Mouse (Mus musculus): ENCODE measurements around the gene Ephb2. TPM values are rescaled to one million over a fixed set of nuclear protein-coding genes. Genes with fewer than 3 reads are reported as not detected.
A peak's percentile ranks its signal among the peaks of the same experiment; 100 is the strongest.

Ephb2 gene
- polyA plus RNA-seq, 1 experiment from 2014 or later = 4.2 TPM

- DNase-seq (ENCODE audit: low spot score) = no peak
- Histone ChIP-seq H3K27ac (no peak overlapping the region), H3K9me3 (no peaks in the 10 kb centered on the region), H3K4me1 (peaks cover 68% of the 10 kb centered on the region), H3K36me3 (no peaks in the 10 kb centered on the region), H3K4me3 (peak overlapping the region; percentile 85), H3K27me3 (ENCODE audit: insufficient read depth, poor library complexity, severe bottlenecking) (peaks cover 93% of the 10 kb centered on the region)
- 77% methylated on average over 21 of the region's 21 CpGs for WGBS
Measured at GRCm38 (mm10) chr4:136833619-136834351, 2.0 kb downstream of the Ephb2 start.

- peaks cover 69% of the 10 kb centered on the region for H3K4me1 ChIP-seq
- WGBS = 72% methylated on average over 16 of the region's 16 CpGs
- H3K36me3 ChIP-seq = no peaks in the 10 kb centered on the region
- DNase-seq (ENCODE audit: low spot score) = no peak
- H3K4me3 ChIP-seq = no peak overlapping the region
- H3K27me3 ChIP-seq (ENCODE audit: insufficient read depth, poor library complexity, severe bottlenecking) = peaks cover 93% of the 10 kb centered on the region
- H3K9me3 ChIP-seq = no peaks in the 10 kb centered on the region
- no peak overlapping the region for H3K27ac ChIP-seq
Measured at GRCm38 (mm10) chr4:136832559-136833232, 3.1 kb downstream of the Ephb2 start.

GRCm38 (mm10) chr4:136830272-136830823, 5.4 kb downstream of the Ephb2 start:
- Histone ChIP-seq H3K27ac (no peak overlapping the region), H3K4me1 (peaks cover 59% of the 10 kb centered on the region)
- 31% methylated on average over 9 of the region's 9 CpGs for WGBS

GRCm38 (mm10) chr4:136829837-136830236, 6.0 kb downstream of the Ephb2 start:
- WGBS = 7% methylated on average over 9 of the region's 9 CpGs
- Histone ChIP-seq H3K9me3 (no peaks in the 10 kb centered on the region), H3K36me3 (no peaks in the 10 kb centered on the region), H3K27ac (no peak overlapping the region), H3K4me1 (peaks cover 59% of the 10 kb centered on the region), H3K27me3 (ENCODE audit: insufficient read depth, poor library complexity, severe bottlenecking) (peaks cover 73% of the 10 kb centered on the region), H3K4me3 (no peak overlapping the region)
- DNase-seq (ENCODE audit: low spot score) = no peak

More at GRCm38 (mm10) chr4:136830272-136830823, 5.4 kb downstream of the Ephb2 start:
- H3K36me3 ChIP-seq = no peaks in the 10 kb centered on the region
- H3K9me3 ChIP-seq = no peaks in the 10 kb centered on the region
- H3K27me3 ChIP-seq (ENCODE audit: insufficient read depth, poor library complexity, severe bottlenecking) = peaks cover 78% of the 10 kb centered on the region
- no peak for DNase-seq (ENCODE audit: low spot score)
- no peak overlapping the region for H3K4me3 ChIP-seq

GRCm38 (mm10) chr4:136828664-136829569, 6.9 kb downstream of the Ephb2 start:
- 37% methylated on average over 11 of the region's 11 CpGs for WGBS
- no peak overlapping the region for H3K27ac ChIP-seq
- no peaks in the 10 kb centered on the region for H3K36me3 ChIP-seq
- no peak overlapping the region; the same call in 1 of the 2 replicates for H3K4me3 ChIP-seq
- no peak for DNase-seq (ENCODE audit: low spot score)
- peaks cover 52% of the 10 kb centered on the region for H3K4me1 ChIP-seq
- no peaks in the 10 kb centered on the region for H3K9me3 ChIP-seq
- H3K27me3 ChIP-seq (ENCODE audit: insufficient read depth, poor library complexity, severe bottlenecking) = peaks cover 65% of the 10 kb centered on the region

- Histone ChIP-seq H3K27ac (0 out of 2 replicates have a peak overlapping the region, but pooled peaks have one; percentile 11), H3K9me3 (no peaks in the 10 kb centered on the region), H3K36me3 (no peaks in the 10 kb centered on the region), H3K4me3 (0 out of 2 replicates have a peak overlapping the region, but pooled peaks have one; percentile 25), H3K4me1 (peaks cover 31% of the 10 kb centered on the region), H3K27me3 (ENCODE audit: insufficient read depth, poor library complexity, severe bottlenecking) (peaks cover 40% of the 10 kb centered on the region)
- WGBS = 51% methylated on average over 18 of the region's 18 CpGs
- DNase-seq (ENCODE audit: low spot score) = no peak
Measured at GRCm38 (mm10) chr4:136824935-136825552, 10.7 kb downstream of the Ephb2 start.

GRCm38 (mm10) chr4:136820069-136820522, 15.7 kb downstream of the Ephb2 start:
- peak overlapping the region; percentile 52; the same call in 1 of the 2 replicates for H3K27ac ChIP-seq
- no peak overlapping the region for H3K4me3 ChIP-seq
- no peaks in the 10 kb centered on the region for H3K36me3 ChIP-seq
- 28% methylated on average over 10 of the region's 10 CpGs for WGBS
- peaks cover 25% of the 10 kb centered on the region for H3K27me3 ChIP-seq (ENCODE audit: insufficient read depth, poor library complexity, severe bottlenecking)
- DNase-seq (ENCODE audit: low spot score) = no peak
- peaks cover 36% of the 10 kb centered on the region for H3K4me1 ChIP-seq
- no peaks in the 10 kb centered on the region for H3K9me3 ChIP-seq

- H3K9me3 ChIP-seq = no peaks in the 10 kb centered on the region
- peak overlapping the region; percentile 44; the same call in 1 of the 2 replicates for H3K27ac ChIP-seq
- H3K4me1 ChIP-seq = peaks cover 41% of the 10 kb centered on the region
- 39% methylated on average over 7 of the region's 7 CpGs for WGBS
- no peak for DNase-seq (ENCODE audit: low spot score)
- peaks cover 19% of the 10 kb centered on the region for H3K27me3 ChIP-seq (ENCODE audit: insufficient read depth, poor library complexity, severe bottlenecking)
- H3K36me3 ChIP-seq = no peaks in the 10 kb centered on the region
- no peak overlapping the region for H3K4me3 ChIP-seq
Measured at GRCm38 (mm10) chr4:136816701-136817100, 19.1 kb downstream of the Ephb2 start.

GRCm38 (mm10) chr4:136815364-136815763, 20.4 kb downstream of the Ephb2 start:
- 63% methylated on average over 5 of the region's 5 CpGs for WGBS
- no peaks in the 10 kb centered on the region for H3K9me3 ChIP-seq
- H3K36me3 ChIP-seq = no peaks in the 10 kb centered on the region
- no peak overlapping the region for H3K4me3 ChIP-seq
- H3K27ac ChIP-seq = no peak overlapping the region
- DNase-seq (ENCODE audit: low spot score) = no peak
- peaks cover 17% of the 10 kb centered on the region; the same call in 1 of the 2 replicates for H3K27me3 ChIP-seq (ENCODE audit: insufficient read depth, poor library complexity, severe bottlenecking)
- peaks cover 54% of the 10 kb centered on the region for H3K4me1 ChIP-seq

GRCm38 (mm10) chr4:136812543-136812942, 23.2 kb downstream of the Ephb2 start:
- Histone ChIP-seq H3K27ac (no peak overlapping the region), H3K4me3 (no peak overlapping the region), H3K27me3 (ENCODE audit: insufficient read depth, poor library complexity, severe bottlenecking) (peaks cover 16% of the 10 kb centered on the region; the same call in 1 of the 2 replicates), H3K36me3 (no peaks in the 10 kb centered on the region), H3K4me1 (peaks cover 59% of the 10 kb centered on the region), H3K9me3 (no peaks in the 10 kb centered on the region)
- WGBS = 59% methylated on average over 4 of the region's 4 CpGs
- DNase-seq (ENCODE audit: low spot score) = no peak

GRCm38 (mm10) chr4:136811596-136811995, 24.2 kb downstream of the Ephb2 start:
- H3K9me3 ChIP-seq = no peaks in the 10 kb centered on the region
- no peaks in the 10 kb centered on the region for H3K36me3 ChIP-seq
- 27% methylated on average over 6 of the region's 6 CpGs for WGBS
- DNase-seq (ENCODE audit: low spot score) = no peak
- H3K4me1 ChIP-seq = peaks cover 63% of the 10 kb centered on the region
- no peak overlapping the region for H3K4me3 ChIP-seq
- H3K27me3 ChIP-seq (ENCODE audit: insufficient read depth, poor library complexity, severe bottlenecking) = peaks cover 11% of the 10 kb centered on the region; the same call in 1 of the 2 replicates
- H3K27ac ChIP-seq = peak overlapping the region; percentile 26

GRCm38 (mm10) chr4:136808478-136808877, 27.3 kb downstream of the Ephb2 start:
- 36% methylated on average over 11 of the region's 11 CpGs for WGBS
- H3K9me3 ChIP-seq = no peaks in the 10 kb centered on the region
- no peak for DNase-seq (ENCODE audit: low spot score)
- peaks cover 73% of the 10 kb centered on the region for H3K4me1 ChIP-seq
- no peaks in the 10 kb centered on the region for H3K36me3 ChIP-seq
- H3K27ac ChIP-seq = peak overlapping the region; percentile 31; the same call in 1 of the 2 replicates
- H3K27me3 ChIP-seq (ENCODE audit: insufficient read depth, poor library complexity, severe bottlenecking) = peaks cover 35% of the 10 kb centered on the region
- no peak overlapping the region for H3K4me3 ChIP-seq

Data from heart, embryonic 10.5 days (tissue).